Mouse (Mus musculus) kidney, embryonic 16.5 days (tissue): ENCODE data around the gene Bnipl. TPM values are rescaled to one million over a fixed set of nuclear protein-coding genes. Genes with fewer than 3 reads are reported as not detected.
A peak's percentile ranks its signal among the peaks of the same experiment; 100 is the strongest.

ENCODE experiments used
- ATAC-seq: fragments of 200-750 bp; cut with Nextera tagmentation; 2 replicates; pipeline ENCODE4 v1.8.0; 2017; ENCODE audit warnings: moderate TSS enrichment; ENCODE audit not compliant: low FRiP score, low TSS enrichment
- H3K27ac ChIP-seq: fragments of 300-500 bp; sonication (generic); 2 replicates; pipeline ENCODE4 v1.5.1; 2014; ENCODE audit warnings: low read length
- H3K27me3 ChIP-seq: fragments of 300-500 bp; sonication (generic); 2 replicates; pipeline ENCODE4 v1.6.1; 2014; ENCODE audit warnings: low read length, control low read depth, mixed read lengths; ENCODE audit not compliant: insufficient read depth
- H3K36me3 ChIP-seq: fragments of 300-500 bp; sonication (generic); 2 replicates; pipeline ENCODE4 v1.6.1; 2014; ENCODE audit warnings: low read length, control low read depth, mixed read lengths; ENCODE audit not compliant: insufficient read depth
- H3K4me1 ChIP-seq: fragments of 300-500 bp; sonication (generic); 2 replicates; pipeline ENCODE4 v1.6.1; 2014; ENCODE audit warnings: low read length, control low read depth, mixed read lengths; ENCODE audit not compliant: insufficient read depth
- H3K4me2 ChIP-seq: fragments of 300-500 bp; sonication (generic); replicated peaks from 2 replicates; pipeline ENCODE4 v1.6.1; 2014; ENCODE audit warnings: low read depth, low read length
- H3K4me3 ChIP-seq: fragments of 300-500 bp; sonication (generic); 2 replicates; pipeline ENCODE4 v1.5.1; 2014; ENCODE audit warnings: mild to moderate bottlenecking, low read length
- H3K9ac ChIP-seq: fragments of 300-500 bp; sonication (generic); replicated peaks from 2 replicates; pipeline ENCODE4 v1.6.1; 2014; ENCODE audit warnings: low read length
- H3K9me3 ChIP-seq: fragments of 300-500 bp; sonication (generic); 2 replicates; pipeline ENCODE4 v1.6.1; 2016; ENCODE audit warnings: low read length, control low read depth
- WGBS: fragments of 180-500 bp; shearing (Covaris S2); extraction: QIAGEN DNeasy Blood & Tissue Kit; methylation state at CpG from one replicate; pipeline ENCODE4 v1.1.7; 2014; 5-methylcytosine and 5-hydroxymethylcytosine counted together
- polyA plus RNA-seq: library from polyadenylated mRNA; unstranded; fragments of >200 nt; fragmentation: Nextera tagmentation; extraction: Ambion mirVana; gene quantifications from 2 replicates; pipeline ENCODE4 v1.2.1, GENCODE M21; 2015

Bnipl gene
- polyA plus RNA-seq, 1 experiment from 2014 or later, result 0.41 TPM

GRCm38 (mm10) chr3:95267855-95268254 lies 16.9 kb upstream of the Bnipl start:
- Histone ChIP-seq H3K4me3 (no peak overlapping the region), H3K4me2 (no peak overlapping the region), H3K36me3 (peaks cover 12% of the 10 kb centered on the region), H3K9me3 (no peaks in the 10 kb centered on the region), H3K9ac (no peak overlapping the region), H3K4me1 (peaks cover 3% of the 10 kb centered on the region; the same call in 1 of the 2 replicates), H3K27me3 (no peaks in the 10 kb centered on the region), H3K27ac (no peak overlapping the region)
- ATAC-seq, result no peak

GRCm38 (mm10) chr3:95266052-95266451 lies 15.1 kb upstream of the Bnipl start:
- Histone ChIP-seq H3K27me3 (no peaks in the 10 kb centered on the region), H3K36me3 (peaks cover 23% of the 10 kb centered on the region), H3K27ac (no peak overlapping the region), H3K9ac (no peak overlapping the region), H3K4me2 (no peak overlapping the region), H3K9me3 (no peaks in the 10 kb centered on the region), H3K4me1 (peaks cover 3% of the 10 kb centered on the region; the same call in 1 of the 2 replicates), H3K4me3 (no peak overlapping the region)
- 89% methylated on average over 3 of the region's 3 CpGs for WGBS
- no peak for ATAC-seq

DNA sequence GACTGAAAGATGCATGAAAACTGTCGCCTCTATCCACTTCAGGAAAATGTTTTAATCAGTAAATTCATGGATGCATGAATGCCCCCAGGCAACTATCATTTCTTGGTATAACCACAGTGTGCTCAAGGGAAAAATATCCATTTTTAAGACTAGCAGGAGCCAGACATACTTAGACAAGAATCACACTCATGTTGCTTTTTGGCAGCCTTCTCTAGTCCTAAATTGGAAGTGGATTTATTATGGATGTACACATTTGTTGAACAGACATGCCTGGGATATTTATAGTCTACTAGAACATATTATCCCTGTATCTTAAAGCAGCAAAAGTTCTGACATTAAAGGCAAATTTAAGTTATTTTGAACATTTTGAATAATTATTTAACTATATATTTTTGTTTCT lies 13.7 kb upstream of the Bnipl start:
- no peaks in the 10 kb centered on the region for H3K9me3 ChIP-seq
- H3K36me3 ChIP-seq, result peaks cover 32% of the 10 kb centered on the region
- H3K4me2 ChIP-seq, result no peak overlapping the region
- H3K9ac ChIP-seq, result no peak overlapping the region
- no peak overlapping the region for H3K4me3 ChIP-seq
- WGBS, result 77% methylated on average over 1 of the region's 1 CpGs
- peaks cover 1% of the 10 kb centered on the region; the same call in 1 of the 2 replicates for H3K4me1 ChIP-seq
- H3K27me3 ChIP-seq, result no peaks in the 10 kb centered on the region
- ATAC-seq, result no peak
- H3K27ac ChIP-seq, result no peak overlapping the region

DNA sequence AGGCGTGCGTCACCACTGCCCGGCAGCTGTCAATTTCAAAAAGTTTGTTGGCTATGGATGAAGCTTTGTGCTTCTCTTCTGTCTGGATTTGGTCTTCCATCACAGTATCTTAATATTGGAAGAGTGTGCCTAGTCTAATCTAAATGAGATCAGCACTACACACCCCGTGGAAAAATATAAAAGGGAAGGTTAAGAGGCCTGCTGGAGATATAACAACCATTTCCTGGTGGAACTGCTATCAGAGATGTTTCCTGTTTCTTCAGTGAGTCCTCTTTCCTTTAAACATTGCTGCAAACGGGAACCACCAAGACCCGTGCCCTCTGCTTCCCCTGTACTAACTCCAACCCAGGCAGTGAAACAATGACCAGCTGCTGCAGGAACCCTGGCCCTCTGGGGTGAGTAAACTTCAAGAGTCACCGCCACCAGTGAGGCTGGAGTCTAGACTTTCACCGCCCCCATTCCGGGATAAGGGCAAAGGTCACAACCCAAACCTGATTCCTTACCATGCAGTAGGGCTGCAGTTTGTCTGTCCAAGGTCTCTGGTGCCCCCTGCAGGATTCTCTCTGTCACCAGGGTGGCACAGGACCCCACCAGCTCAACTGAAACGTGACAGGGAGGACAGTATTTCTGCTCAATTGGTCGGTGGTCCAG lies 12.2 kb upstream of the Bnipl start:
- Histone ChIP-seq H3K9ac (no peak overlapping the region), H3K4me1 (no peaks in the 10 kb centered on the region), H3K4me2 (no peak overlapping the region), H3K9me3 (no peaks in the 10 kb centered on the region), H3K36me3 (peaks cover 42% of the 10 kb centered on the region), H3K27me3 (no peaks in the 10 kb centered on the region), H3K4me3 (no peak overlapping the region), H3K27ac (no peak overlapping the region)
- WGBS, result 41% methylated on average over 11 of the region's 11 CpGs
- ATAC-seq, result peak; percentile 85

- WGBS, result 96% methylated on average over 4 of the region's 4 CpGs
- Histone ChIP-seq H3K4me1 (no peaks in the 10 kb centered on the region), H3K36me3 (peaks cover 44% of the 10 kb centered on the region), H3K9me3 (no peaks in the 10 kb centered on the region), H3K27me3 (no peaks in the 10 kb centered on the region), H3K27ac (no peak overlapping the region), H3K4me3 (no peak overlapping the region), H3K9ac (no peak overlapping the region), H3K4me2 (no peak overlapping the region)
- no peak for ATAC-seq
These were observed 11.0 kb upstream of the Bnipl start for GRCm38 (mm10) chr3:95261975-95262374.

DNA sequence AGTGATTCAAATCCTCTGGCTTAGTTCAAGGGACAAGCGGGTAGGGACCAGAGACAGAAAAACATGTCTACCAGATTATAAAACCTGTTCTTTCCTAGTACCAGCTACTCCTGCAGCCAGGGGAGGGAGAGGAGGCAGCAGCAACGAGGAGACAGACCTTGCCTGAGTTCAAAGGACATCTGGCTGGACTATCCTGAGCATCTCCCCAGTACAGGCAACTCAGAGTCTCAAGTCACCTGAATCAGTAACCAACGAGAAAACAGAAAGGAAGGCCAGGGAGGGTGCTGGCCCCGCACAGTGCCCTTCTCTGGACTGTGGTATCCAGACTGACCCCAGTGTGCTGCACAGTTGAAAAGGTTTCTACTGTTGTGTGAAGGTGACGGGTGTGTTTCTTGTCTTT lies 5.9 kb upstream of the Bnipl start:
- H3K27ac ChIP-seq, result no peak overlapping the region
- H3K4me3 ChIP-seq, result no peak overlapping the region
- ATAC-seq, result no peak
- no peak overlapping the region for H3K4me2 ChIP-seq
- peaks cover 50% of the 10 kb centered on the region for H3K36me3 ChIP-seq
- no peaks in the 10 kb centered on the region for H3K27me3 ChIP-seq
- no peaks in the 10 kb centered on the region for H3K4me1 ChIP-seq
- WGBS, result 77% methylated on average over 5 of the region's 5 CpGs
- no peak overlapping the region for H3K9ac ChIP-seq
- H3K9me3 ChIP-seq, result no peaks in the 10 kb centered on the region

DNA sequence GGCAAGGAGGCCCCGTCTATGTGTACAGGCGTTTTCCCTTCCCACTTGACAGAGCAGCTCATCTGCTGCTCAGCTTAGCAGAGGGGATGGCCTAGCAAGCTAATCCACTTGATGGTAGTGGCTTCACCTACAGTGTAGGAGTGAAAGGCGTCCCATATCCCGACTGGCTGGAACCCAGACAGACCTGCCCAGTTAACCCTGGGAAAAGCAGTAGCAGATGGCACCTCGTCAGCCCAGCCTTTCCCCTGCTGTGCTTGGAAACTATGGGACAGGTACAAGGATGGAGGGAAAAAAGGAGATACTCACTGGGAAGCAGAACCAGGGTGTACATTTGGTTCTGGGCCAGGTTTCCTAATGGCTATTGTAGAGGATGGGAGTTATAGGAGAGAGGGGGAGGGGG lies 632 bp downstream of the Bnipl start:
- Histone ChIP-seq H3K27me3 (no peaks in the 10 kb centered on the region), H3K9ac (no peak overlapping the region), H3K36me3 (peaks cover 14% of the 10 kb centered on the region), H3K4me2 (no peak overlapping the region), H3K9me3 (no peaks in the 10 kb centered on the region), H3K27ac (no peak overlapping the region), H3K4me1 (peaks cover 3% of the 10 kb centered on the region; the same call in 1 of the 2 replicates), H3K4me3 (no peak overlapping the region)
- no peak for ATAC-seq
- 58% methylated on average over 5 of the region's 5 CpGs for WGBS

GRCm38 (mm10) chr3:95247660-95248336 lies 3.2 kb downstream of the Bnipl start:
- H3K9me3 ChIP-seq, result no peaks in the 10 kb centered on the region
- 57% methylated on average over 1 of the region's 1 CpGs for WGBS
- peaks cover 3% of the 10 kb centered on the region; the same call in 1 of the 2 replicates for H3K4me1 ChIP-seq
- H3K36me3 ChIP-seq, result peaks cover 12% of the 10 kb centered on the region; the same call in 1 of the 2 replicates
- H3K4me2 ChIP-seq, result no peak overlapping the region
- H3K4me3 ChIP-seq, result no peak overlapping the region
- H3K9ac ChIP-seq, result no peak overlapping the region
- H3K27me3 ChIP-seq, result no peaks in the 10 kb centered on the region
- ATAC-seq, result no peak
- H3K27ac ChIP-seq, result no peak overlapping the region

DNA sequence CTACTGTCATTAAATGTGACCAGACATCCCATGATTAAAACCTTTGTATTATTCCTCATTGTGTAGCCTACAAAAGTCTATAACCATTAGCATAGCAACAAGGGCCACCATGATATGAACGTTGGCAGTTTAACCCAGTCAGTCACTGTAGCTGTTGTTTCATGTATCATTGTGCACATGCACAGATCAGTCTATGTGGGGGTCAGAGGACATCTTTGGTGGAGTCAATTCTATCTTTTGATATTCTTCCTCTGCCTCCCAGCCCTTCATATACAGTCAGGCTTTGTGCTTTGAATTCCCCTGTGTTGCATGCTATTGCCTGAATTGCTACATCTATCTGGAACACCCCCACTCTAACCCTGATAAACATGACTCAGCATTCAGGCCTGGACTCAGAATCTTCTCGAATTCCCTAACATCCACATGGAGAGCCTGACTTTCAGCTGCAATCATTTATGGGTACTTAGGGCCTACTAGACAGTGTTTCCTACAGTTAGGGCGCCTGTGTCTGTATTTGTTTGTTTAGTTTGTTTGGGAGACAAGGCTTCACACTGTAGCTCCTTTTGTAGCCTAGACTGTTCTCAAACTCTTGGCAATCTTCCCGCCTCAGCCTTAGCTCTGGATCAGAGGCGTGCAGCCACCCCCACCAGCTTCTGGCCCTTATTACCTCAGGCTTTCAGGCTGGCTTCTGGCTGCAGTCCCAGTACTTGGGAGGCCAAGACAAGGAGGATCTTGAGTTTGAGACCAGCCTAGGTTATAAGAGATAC lies 4.3 kb downstream of the Bnipl start:
- Histone ChIP-seq H3K27me3 (no peaks in the 10 kb centered on the region), H3K9ac (no peak overlapping the region), H3K4me3 (no peak overlapping the region), H3K9me3 (no peaks in the 10 kb centered on the region), H3K4me2 (no peak overlapping the region), H3K36me3 (0 out of 2 replicates have a peak, but pooled peaks cover 10% of the 10 kb centered on the region), H3K4me1 (peaks cover 3% of the 10 kb centered on the region; the same call in 1 of the 2 replicates), H3K27ac (no peak overlapping the region)
- no peak for ATAC-seq
- WGBS, result 83% methylated on average over 5 of the region's 5 CpGs
